Mouse (Mus musculus) lung, postnatal 4 days (tissue): ENCODE data around the gene Kcnip2.

Experiments
- DNase-seq, 2 experiments: peaks; one replicate each; pipeline ENCODE4 v3.0.0; 2021

The Kcnip2 gene

GRCm38 (mm10) chr19:45815831-45816405 lies at the start of gene Kcnip2:
Gene Kcnip2, minus strand, starts transcription at chr19:45816061.
- DNase-seq = peak; percentile 56 to 63

GRCm38 (mm10) chr19:45855284-45855920 lies 39.5 kb upstream of the Kcnip2 start:
- DNase-seq = no peak

GRCm38 (mm10) chr19:45854521-45854920 lies 38.7 kb upstream of the Kcnip2 start:
- DNase-seq = no peak

- no peak for DNase-seq
Observed at GRCm38 (mm10) chr19:45847733-45848093, 31.9 kb upstream of the Kcnip2 start.

GRCm38 (mm10) chr19:45847016-45847732 lies 31.3 kb upstream of the Kcnip2 start:
- DNase-seq = peak in 1 of 2 experiments; percentile 22

- no peak for DNase-seq
Observed at GRCm38 (mm10) chr19:45844209-45844608, 28.3 kb upstream of the Kcnip2 start.

- DNase-seq = no peak
Observed at GRCm38 (mm10) chr19:45843424-45843823, 27.6 kb upstream of the Kcnip2 start.

GRCm38 (mm10) chr19:45837050-45837994 lies 21.5 kb upstream of the Kcnip2 start:
- DNase-seq = no peak

- no peak for DNase-seq
Observed at GRCm38 (mm10) chr19:45835490-45835889, 19.6 kb upstream of the Kcnip2 start.

GRCm38 (mm10) chr19:45833665-45834064 lies 17.8 kb upstream of the Kcnip2 start:
- DNase-seq = no peak

GRCm38 (mm10) chr19:45830679-45831078 lies 14.8 kb upstream of the Kcnip2 start:
- no peak for DNase-seq

GRCm38 (mm10) chr19:45827736-45828135 lies 11.9 kb upstream of the Kcnip2 start:
- DNase-seq = no peak

GRCm38 (mm10) chr19:45827125-45827524 lies 11.3 kb upstream of the Kcnip2 start:
- DNase-seq = no peak

- DNase-seq = no peak
Observed at GRCm38 (mm10) chr19:45826146-45826545, 10.3 kb upstream of the Kcnip2 start.

- no peak for DNase-seq
Observed at GRCm38 (mm10) chr19:45821832-45822231, 6.0 kb upstream of the Kcnip2 start.

GRCm38 (mm10) chr19:45817816-45818490 lies 2.1 kb upstream of the Kcnip2 start:
- DNase-seq = peak; percentile 40 to 73

GRCm38 (mm10) chr19:45816727-45817126 lies 866 bp upstream of the Kcnip2 start:
- DNase-seq = no peak

GRCm38 (mm10) chr19:45815170-45815569 lies 691 bp downstream of the Kcnip2 start:
- DNase-seq = no peak

- DNase-seq = no peak
Observed at GRCm38 (mm10) chr19:45813801-45814200, 2.1 kb downstream of the Kcnip2 start.

GRCm38 (mm10) chr19:45813263-45813662 lies 2.6 kb downstream of the Kcnip2 start:
- DNase-seq = peak; percentile 81 to 86

GRCm38 (mm10) chr19:45812673-45813252 lies 3.1 kb downstream of the Kcnip2 start:
- DNase-seq = no peak

- peak; percentile 57 to 61 for DNase-seq
Observed at GRCm38 (mm10) chr19:45812115-45812514, 3.7 kb downstream of the Kcnip2 start.
